Mouse (Mus musculus): ENCODE data around the gene Il10rb.
"Not testable (repeated sequence)": the region's sequence is repeated elsewhere in the genome, so short reads cannot be mapped to it uniquely, and the experiment has no call there.

Il10rb gene

GRCm38 (mm10) chr16:91416357-91416756 is 10.4 kb downstream of the Il10rb start:
- no peak for DNase-seq (ENCODE audit: low read depth, low spot score)

GRCm38 (mm10) chr16:91416938-91417337 is 11.0 kb downstream of the Il10rb start:
- no peak for DNase-seq (ENCODE audit: low read depth, low spot score)

GRCm38 (mm10) chr16:91418531-91418930 is 12.6 kb downstream of the Il10rb start:
- no peak for DNase-seq (ENCODE audit: low read depth, low spot score)

- DNase-seq (ENCODE audit: low read depth, low spot score) = no peak
Measured at GRCm38 (mm10) chr16:91425816-91426215, 19.9 kb downstream of the Il10rb start.

- DNase-seq (ENCODE audit: low read depth, low spot score) = no peak
Measured at GRCm38 (mm10) chr16:91426586-91426985, 20.6 kb downstream of the Il10rb start.

- DNase-seq (ENCODE audit: low read depth, low spot score) = no peak
Measured at GRCm38 (mm10) chr16:91427461-91427860, 21.5 kb downstream of the Il10rb start.

GRCm38 (mm10) chr16:91428259-91428865 is 22.4 kb downstream of the Il10rb start:
- DNase-seq (ENCODE audit: low read depth, low spot score) = no peak

- DNase-seq (ENCODE audit: low read depth, low spot score) = no peak
Measured at GRCm38 (mm10) chr16:91432720-91433328, 26.9 kb downstream of the Il10rb start.

GRCm38 (mm10) chr16:91433329-91433933 is 27.5 kb downstream of the Il10rb start:
- DNase-seq (ENCODE audit: low read depth, low spot score) = no peak

- no peak for DNase-seq (ENCODE audit: low read depth, low spot score)
Measured at GRCm38 (mm10) chr16:91434119-91434518, 28.2 kb downstream of the Il10rb start.

- DNase-seq (ENCODE audit: low read depth, low spot score) = no peak
Measured at GRCm38 (mm10) chr16:91438081-91438480, 32.1 kb downstream of the Il10rb start.

GRCm38 (mm10) chr16:91438599-91438998 is 32.6 kb downstream of the Il10rb start:
- not testable (repeated sequence) for DNase-seq (ENCODE audit: low read depth, low spot score)

- peak; percentile 35 for DNase-seq (ENCODE audit: low read depth, low spot score)
Measured at GRCm38 (mm10) chr16:91441366-91441765, 35.4 kb downstream of the Il10rb start.

GRCm38 (mm10) chr16:91441811-91442240 is 35.9 kb downstream of the Il10rb start:
- no peak for DNase-seq (ENCODE audit: low read depth, low spot score)

GRCm38 (mm10) chr16:91442446-91442845 is 36.5 kb downstream of the Il10rb start:
- DNase-seq (ENCODE audit: low read depth, low spot score) = peak; percentile 66

- DNase-seq (ENCODE audit: low read depth, low spot score) = peak; percentile 40
Measured at GRCm38 (mm10) chr16:91443211-91443611, 37.2 kb downstream of the Il10rb start.

GRCm38 (mm10) chr16:91444847-91445246 is 38.9 kb downstream of the Il10rb start:
- DNase-seq (ENCODE audit: low read depth, low spot score) = no peak

- DNase-seq (ENCODE audit: low read depth, low spot score) = no peak
Measured at GRCm38 (mm10) chr16:91445566-91445965, 39.6 kb downstream of the Il10rb start.

GRCm38 (mm10) chr16:91446778-91447511 is 41.0 kb downstream of the Il10rb start:
- no peak for DNase-seq (ENCODE audit: low read depth, low spot score)

GRCm38 (mm10) chr16:91447512-91447900 is 41.5 kb downstream of the Il10rb start:
- DNase-seq (ENCODE audit: low read depth, low spot score) = no peak

GRCm38 (mm10) chr16:91448088-91448487 is 42.1 kb downstream of the Il10rb start:
- DNase-seq (ENCODE audit: low read depth, low spot score) = no peak

- DNase-seq (ENCODE audit: low read depth, low spot score) = no peak
Measured at GRCm38 (mm10) chr16:91448895-91449294, 42.9 kb downstream of the Il10rb start.
